Mouse (Mus musculus) heart, postnatal 0 days (tissue): Measurements from ENCODE around the gene Alkbh7. TPM values are rescaled to one million over a fixed set of nuclear protein-coding genes. Genes with fewer than 3 reads are reported as not detected.

ENCODE experiments used
- ATAC-seq: fragments of 200-750 bp; cut with Nextera tagmentation; 2 replicates; pipeline ENCODE4 v1.8.0; 2017; ENCODE audit warnings: low read depth, moderate number of reproducible peaks, moderate library complexity; ENCODE audit not compliant: insufficient read depth
- DNase-seq: peaks from one replicate; pipeline ENCODE4 v3.0.0-alpha.2; 2016; ENCODE audit warnings: low spot score
- H3K27ac ChIP-seq: fragments of 300-500 bp; sonication (generic); 2 replicates; pipeline ENCODE4 v1.5.1; 2014; ENCODE audit warnings: low read depth, mild to moderate bottlenecking
- H3K27me3 ChIP-seq: fragments of 300-500 bp; sonication (generic); 2 replicates; pipeline ENCODE4 v1.6.1; 2014; ENCODE audit warnings: low read length, mixed read lengths; ENCODE audit not compliant: control insufficient read depth, insufficient read depth
- H3K36me3 ChIP-seq: fragments of 300-500 bp; sonication (generic); replicated peaks from 2 replicates; pipeline ENCODE4 v1.6.1; 2014; ENCODE audit warnings: low read length, mixed read lengths; ENCODE audit not compliant: control insufficient read depth, insufficient read depth
- H3K4me1 ChIP-seq: fragments of 300-500 bp; sonication (generic); 2 replicates; pipeline ENCODE4 v1.6.1; 2014; ENCODE audit warnings: antibody characterized with exemption; ENCODE audit not compliant: control insufficient read depth, insufficient read depth
- H3K4me2 ChIP-seq: fragments of 300-500 bp; sonication (generic); 2 replicates; pipeline ENCODE4 v1.6.1; 2014; ENCODE audit warnings: low read depth, mild to moderate bottlenecking, low read length, moderate library complexity
- H3K4me3 ChIP-seq: fragments of 300-500 bp; sonication (generic); 2 replicates; pipeline ENCODE4 v1.5.1; 2014; ENCODE audit warnings: low read depth, low read length
- H3K9ac ChIP-seq: fragments of 300-500 bp; sonication (generic); replicated peaks from 2 replicates; pipeline ENCODE4 v1.6.1; 2014; ENCODE audit warnings: low read depth, low read length, mixed read lengths
- H3K9me3 ChIP-seq: fragments of 300-500 bp; sonication (generic); replicated peaks from 2 replicates; pipeline ENCODE4 v1.6.1; 2016; ENCODE audit warnings: low read length; ENCODE audit not compliant: control insufficient read depth
- CTCF ChIP-seq: IDR thresholded peaks from 2 replicates; pipeline ENCODE4 v1.5.1; 2016; ENCODE audit warnings: antibody characterized with exemption, control low read depth, low read depth
- EP300 ChIP-seq: IDR thresholded peaks from 2 replicates; pipeline ENCODE4 v1.6.1; 2016; ENCODE audit warnings: antibody characterized with exemption, low read depth
- WGBS: fragments of 180-500 bp; shearing (Covaris S2); extraction: QIAGEN DNeasy Blood & Tissue Kit; methylation state at CpG from one replicate; pipeline ENCODE4 v1.1.7; 2014; 5-methylcytosine and 5-hydroxymethylcytosine counted together
- polyA plus RNA-seq: library from polyadenylated mRNA; unstranded; fragments of >200 nt; fragmentation: Nextera tagmentation; extraction: Ambion mirVana; gene quantifications from 2 replicates; pipeline ENCODE4 v1.2.1, GENCODE M21; 2015
- total RNA-seq: library from RNA; depleted of rRNA; stranded (reverse); fragments of >200 nt; gene quantifications from 2 replicates; pipeline ENCODE4 v1.2.3, GENCODE M21; 2014; ENCODE audit warnings: low replicate concordance

Gene Alkbh7
- total and polyA plus RNA-seq, 2 experiments from 2014 or later, result 83.8 to 96.2 TPM

DNA sequence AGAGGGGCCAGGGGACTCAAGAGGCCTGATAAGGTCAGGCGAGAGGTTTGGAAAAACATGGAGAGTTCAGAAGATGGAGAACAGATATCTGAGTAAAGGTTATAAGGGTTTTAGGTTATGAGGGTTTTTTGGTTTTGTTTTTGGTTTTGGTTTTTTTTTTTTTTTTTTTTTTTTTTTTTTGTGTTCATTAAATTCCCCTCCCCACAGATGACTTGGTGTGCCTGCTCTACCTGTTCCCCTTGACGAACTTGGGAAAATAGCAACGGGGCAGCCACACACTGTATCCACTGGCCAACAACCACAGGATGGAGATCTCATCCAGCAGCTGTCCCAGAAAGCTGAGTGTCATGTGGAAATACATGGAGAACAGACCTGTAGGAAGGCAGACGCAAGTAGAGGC lies 38.5 kb upstream of the Alkbh7 start:
- Histone ChIP-seq H3K4me3 (no peak overlapping the region), H3K36me3 (no peaks in the 10 kb centered on the region), H3K27me3 (no peaks in the 10 kb centered on the region), H3K27ac (no peak overlapping the region), H3K9ac (no peak overlapping the region), H3K4me1 (no peaks in the 10 kb centered on the region), H3K9me3 (no peaks in the 10 kb centered on the region), H3K4me2 (no peak overlapping the region)
- TF ChIP-seq EP300 (no peak), CTCF (no peak)
- DNase-seq (no peak), ATAC-seq (no peak)
- WGBS, result 60% methylated on average over 4 of the region's 4 CpGs

DNA sequence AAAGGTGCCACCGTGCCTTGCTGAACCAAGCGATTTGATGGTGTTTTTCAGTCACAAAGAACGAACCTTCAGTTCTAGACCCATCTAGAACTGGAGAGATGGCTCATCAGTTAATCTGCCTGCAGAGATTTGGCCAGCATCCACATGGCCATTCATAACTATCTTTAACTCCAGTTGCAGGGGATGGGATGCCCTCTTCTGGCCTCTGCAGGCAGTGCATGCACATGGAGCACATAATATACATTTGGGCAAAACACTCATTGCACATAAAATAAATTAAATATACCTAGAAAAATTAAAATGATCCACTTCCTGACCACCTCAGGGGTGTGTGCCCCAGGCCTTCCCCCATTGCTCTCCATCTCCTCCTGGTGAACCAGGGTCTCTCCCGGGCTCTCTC lies 35.3 kb upstream of the Alkbh7 start:
- H3K9ac ChIP-seq, result no peak overlapping the region
- H3K27ac ChIP-seq, result no peak overlapping the region
- no peaks in the 10 kb centered on the region for H3K27me3 ChIP-seq
- no peak overlapping the region for H3K4me3 ChIP-seq
- no peaks in the 10 kb centered on the region for H3K9me3 ChIP-seq
- no peaks in the 10 kb centered on the region for H3K36me3 ChIP-seq
- TF ChIP-seq CTCF (no peak), EP300 (no peak)
- ATAC-seq, result no peak
- no peak for DNase-seq
- no peak overlapping the region for H3K4me2 ChIP-seq
- 84% methylated on average over 4 of the region's 4 CpGs for WGBS
- no peaks in the 10 kb centered on the region for H3K4me1 ChIP-seq

DNA sequence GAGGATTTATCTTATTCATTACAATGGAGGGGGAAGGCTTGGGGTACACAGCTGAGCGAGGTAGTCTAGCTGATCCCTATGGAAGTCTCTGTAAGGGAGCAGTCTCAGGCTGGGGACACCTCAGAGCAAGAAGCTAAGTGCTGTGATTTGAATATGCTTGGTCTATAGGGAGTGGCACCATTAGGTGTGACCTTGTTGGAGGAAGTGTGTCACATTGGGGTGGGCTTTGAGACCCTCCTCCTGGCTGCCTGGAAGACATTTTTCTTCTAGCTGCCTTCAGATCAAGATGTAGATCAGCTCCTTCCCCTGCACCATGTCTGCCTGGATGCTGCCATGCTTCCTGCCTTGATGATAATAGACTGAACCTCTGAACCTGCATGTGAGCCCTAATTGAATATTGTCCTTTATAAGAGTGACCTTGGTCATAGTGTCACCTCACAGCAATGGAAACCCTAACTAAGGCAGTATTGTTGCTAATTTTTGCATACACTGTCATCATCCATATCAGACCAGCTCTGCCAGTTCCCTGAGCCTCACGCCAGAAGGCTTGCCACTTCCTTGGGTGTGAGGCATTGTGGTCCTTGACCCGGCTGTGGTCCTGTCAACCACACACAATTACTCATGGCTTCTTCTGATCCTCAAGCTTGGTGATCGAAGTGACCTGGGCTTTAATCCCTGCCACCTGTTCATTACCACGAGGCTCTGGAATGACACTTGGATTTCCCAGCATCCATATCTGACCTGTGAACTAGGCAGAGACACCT lies 34.3 kb upstream of the Alkbh7 start:
- no peak for DNase-seq
- no peaks in the 10 kb centered on the region for H3K36me3 ChIP-seq
- H3K4me3 ChIP-seq, result no peak overlapping the region
- 63% methylated on average over 5 of the region's 5 CpGs for WGBS
- no peak overlapping the region for H3K9ac ChIP-seq
- no peak overlapping the region for H3K4me2 ChIP-seq
- TF ChIP-seq EP300 (no peak), CTCF (no peak)
- H3K9me3 ChIP-seq, result no peaks in the 10 kb centered on the region
- no peak for ATAC-seq
- no peak overlapping the region for H3K27ac ChIP-seq
- no peaks in the 10 kb centered on the region for H3K4me1 ChIP-seq
- no peaks in the 10 kb centered on the region for H3K27me3 ChIP-seq

DNA sequence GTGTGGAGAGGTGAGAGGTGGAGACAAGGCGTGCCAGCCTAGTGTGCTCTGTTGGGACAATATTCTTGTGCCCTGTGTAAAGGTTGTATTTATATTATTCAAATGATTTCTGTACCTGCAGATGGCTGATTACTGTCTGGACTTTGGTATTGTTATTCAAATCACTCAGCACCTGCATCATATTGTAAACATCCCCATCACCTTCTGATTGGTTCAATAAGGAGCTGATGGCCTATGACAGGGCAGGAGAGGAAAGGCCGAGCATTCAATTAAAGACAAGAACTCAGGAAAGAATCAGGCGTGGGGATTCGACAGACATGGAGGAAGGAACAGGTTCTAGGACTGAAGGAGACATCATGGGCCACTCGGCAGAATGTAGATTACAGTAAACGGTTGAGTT lies 33.5 kb upstream of the Alkbh7 start:
- WGBS, result 63% methylated on average over 6 of the region's 6 CpGs
- Histone ChIP-seq H3K27ac (no peak overlapping the region), H3K27me3 (no peaks in the 10 kb centered on the region), H3K36me3 (no peaks in the 10 kb centered on the region), H3K4me3 (no peak overlapping the region), H3K4me2 (no peak overlapping the region), H3K9ac (no peak overlapping the region), H3K4me1 (no peaks in the 10 kb centered on the region), H3K9me3 (no peaks in the 10 kb centered on the region)
- no peak for TF ChIP-seq EP300
- TF ChIP-seq CTCF, result no peak
- DNase-seq (no peak), ATAC-seq (no peak)

DNA sequence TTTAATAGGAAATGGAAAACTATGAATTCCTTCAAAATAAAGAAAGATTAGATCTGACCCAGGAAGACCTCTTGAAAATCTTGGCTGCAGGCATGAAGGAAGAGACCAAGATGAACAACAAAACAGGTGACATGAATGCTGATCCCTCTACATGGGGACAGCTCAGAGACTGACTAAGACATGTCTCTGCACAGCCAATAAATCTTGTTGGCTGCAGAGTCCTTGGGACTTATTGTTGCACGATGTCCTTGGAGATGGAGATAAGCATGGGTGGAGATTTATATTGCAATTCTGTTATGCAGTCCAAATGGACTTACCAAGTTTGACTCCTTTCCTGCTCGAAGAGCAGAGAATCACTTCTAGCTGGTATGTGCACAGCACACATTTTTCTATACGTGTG lies 27.8 kb upstream of the Alkbh7 start:
- no peak for DNase-seq
- no peak overlapping the region for H3K9ac ChIP-seq
- no peaks in the 10 kb centered on the region for H3K27me3 ChIP-seq
- no peak overlapping the region for H3K27ac ChIP-seq
- no peak for ATAC-seq
- H3K36me3 ChIP-seq, result no peaks in the 10 kb centered on the region
- H3K4me2 ChIP-seq, result no peak overlapping the region
- 48% methylated on average over 3 of the region's 3 CpGs for WGBS
- no peaks in the 10 kb centered on the region for H3K4me1 ChIP-seq
- TF ChIP-seq CTCF (no peak), EP300 (no peak)
- H3K9me3 ChIP-seq, result no peaks in the 10 kb centered on the region
- H3K4me3 ChIP-seq, result no peak overlapping the region

DNA sequence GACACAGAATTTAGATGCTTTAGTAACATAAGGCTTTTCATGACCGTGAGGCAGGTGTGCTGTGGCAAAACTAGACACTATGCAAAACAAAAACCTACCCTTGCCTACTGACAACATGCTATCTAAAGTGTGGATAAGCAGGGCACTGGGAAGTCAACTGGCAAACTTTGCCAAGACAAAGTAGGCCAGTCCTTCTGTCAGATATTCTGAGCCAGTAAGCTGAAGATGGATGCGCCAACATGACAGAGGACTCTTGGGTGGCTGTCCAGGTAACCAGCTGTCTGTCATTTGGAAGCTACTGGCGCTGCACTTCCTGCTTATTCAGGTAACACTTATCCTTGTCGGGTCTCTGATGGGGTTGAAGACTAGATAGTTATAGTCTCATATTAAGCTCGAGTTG lies 27.1 kb upstream of the Alkbh7 start:
- Histone ChIP-seq H3K27me3 (no peaks in the 10 kb centered on the region), H3K9ac (no peak overlapping the region), H3K4me3 (no peak overlapping the region), H3K36me3 (no peaks in the 10 kb centered on the region), H3K27ac (no peak overlapping the region), H3K9me3 (no peaks in the 10 kb centered on the region), H3K4me1 (no peaks in the 10 kb centered on the region), H3K4me2 (no peak overlapping the region)
- DNase-seq (no peak), ATAC-seq (no peak)
- TF ChIP-seq CTCF (no peak), EP300 (no peak)
- WGBS, result 53% methylated on average over 5 of the region's 5 CpGs
